Mouse (Mus musculus) 3T3-L1 (cell line): Measurements from ENCODE around the gene Gtf3c2.

Source experiments
- DNase-seq: peaks from one replicate; pipeline ENCODE4 v3.0.0-alpha.2; 2015; ENCODE audit warnings: low read depth, low spot score

Gtf3c2 gene

DNA sequence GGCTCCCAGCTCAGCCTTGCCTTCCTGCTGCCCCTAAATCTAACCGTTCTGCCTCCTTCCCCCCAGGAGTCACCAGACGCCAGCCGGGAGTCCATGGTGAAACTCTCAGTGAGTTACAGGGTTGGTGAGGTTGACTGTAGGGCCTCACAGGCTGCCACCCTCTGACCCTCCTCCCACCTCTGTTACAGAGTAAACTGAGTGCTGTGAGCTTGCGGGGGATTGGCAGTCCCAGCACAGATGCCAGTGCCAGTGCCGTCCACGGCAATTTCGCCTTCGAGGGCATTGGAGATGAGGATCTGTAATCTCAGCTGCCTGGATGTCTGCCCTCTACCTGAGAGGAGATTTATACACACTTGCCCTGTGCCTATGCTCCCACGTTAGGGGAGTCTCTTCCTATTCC lies 18.2 kb upstream of the Gtf3c2 start:
- DNase-seq: no peak

DNA sequence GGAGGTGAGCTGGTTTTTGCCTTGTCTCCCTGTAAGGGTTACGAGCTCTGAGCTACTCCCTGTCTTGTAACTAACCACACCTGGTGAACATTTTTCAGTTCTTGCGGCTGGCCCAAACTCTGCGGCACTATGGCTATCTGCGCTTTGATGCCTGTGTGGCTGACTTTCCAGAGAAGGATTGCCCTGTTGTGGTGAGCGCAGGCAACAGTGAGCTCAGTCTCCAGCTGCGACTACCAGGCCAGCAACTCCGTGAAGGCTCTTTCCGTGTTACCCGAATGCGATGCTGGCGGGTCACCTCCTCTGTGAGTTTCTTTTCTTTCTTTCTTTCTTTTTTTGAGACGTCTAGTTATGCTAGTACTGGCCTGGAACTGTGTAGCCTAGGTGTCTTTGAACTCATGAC lies 17.1 kb upstream of the Gtf3c2 start:
- no peak for DNase-seq

DNA sequence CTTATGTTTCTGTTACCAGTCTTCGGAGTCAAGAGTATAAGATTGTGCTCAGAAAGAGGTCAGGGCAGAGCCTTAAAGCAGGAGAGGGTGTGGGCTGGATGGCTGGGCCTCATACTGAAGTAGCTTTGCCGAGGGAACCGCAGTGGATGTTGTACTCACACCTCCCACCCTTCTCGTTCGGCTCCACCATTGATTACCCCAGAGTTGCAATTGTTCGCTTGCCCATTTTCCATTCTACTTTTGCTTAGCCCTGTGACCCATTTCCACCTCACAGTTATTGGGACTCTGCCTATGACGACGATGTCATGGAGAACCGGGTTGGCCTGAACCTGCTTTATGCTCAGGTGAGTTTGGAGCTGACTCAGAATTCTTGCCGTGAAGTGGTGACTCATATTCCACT lies 16.3 kb upstream of the Gtf3c2 start:
- no peak for DNase-seq

DNA sequence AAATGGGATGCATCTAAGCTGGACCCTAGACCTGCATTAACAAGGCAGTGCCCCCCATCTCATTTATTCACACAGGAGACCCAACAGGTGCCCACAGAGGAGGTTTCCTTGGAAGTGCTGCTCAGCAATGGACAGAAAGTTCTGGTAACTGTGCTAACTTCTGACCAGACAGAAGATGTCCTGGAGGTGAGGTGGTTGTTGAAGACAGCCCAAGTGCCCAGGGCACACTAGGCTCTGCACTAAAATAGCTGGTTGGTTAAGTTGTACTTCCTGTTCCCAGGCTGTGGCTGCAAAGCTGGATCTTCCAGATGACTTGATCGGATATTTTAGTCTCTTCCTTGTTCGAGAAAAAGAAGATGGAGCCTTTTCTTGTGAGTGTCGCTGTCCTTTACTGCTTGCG lies 15.7 kb upstream of the Gtf3c2 start:
- DNase-seq: no peak

DNA sequence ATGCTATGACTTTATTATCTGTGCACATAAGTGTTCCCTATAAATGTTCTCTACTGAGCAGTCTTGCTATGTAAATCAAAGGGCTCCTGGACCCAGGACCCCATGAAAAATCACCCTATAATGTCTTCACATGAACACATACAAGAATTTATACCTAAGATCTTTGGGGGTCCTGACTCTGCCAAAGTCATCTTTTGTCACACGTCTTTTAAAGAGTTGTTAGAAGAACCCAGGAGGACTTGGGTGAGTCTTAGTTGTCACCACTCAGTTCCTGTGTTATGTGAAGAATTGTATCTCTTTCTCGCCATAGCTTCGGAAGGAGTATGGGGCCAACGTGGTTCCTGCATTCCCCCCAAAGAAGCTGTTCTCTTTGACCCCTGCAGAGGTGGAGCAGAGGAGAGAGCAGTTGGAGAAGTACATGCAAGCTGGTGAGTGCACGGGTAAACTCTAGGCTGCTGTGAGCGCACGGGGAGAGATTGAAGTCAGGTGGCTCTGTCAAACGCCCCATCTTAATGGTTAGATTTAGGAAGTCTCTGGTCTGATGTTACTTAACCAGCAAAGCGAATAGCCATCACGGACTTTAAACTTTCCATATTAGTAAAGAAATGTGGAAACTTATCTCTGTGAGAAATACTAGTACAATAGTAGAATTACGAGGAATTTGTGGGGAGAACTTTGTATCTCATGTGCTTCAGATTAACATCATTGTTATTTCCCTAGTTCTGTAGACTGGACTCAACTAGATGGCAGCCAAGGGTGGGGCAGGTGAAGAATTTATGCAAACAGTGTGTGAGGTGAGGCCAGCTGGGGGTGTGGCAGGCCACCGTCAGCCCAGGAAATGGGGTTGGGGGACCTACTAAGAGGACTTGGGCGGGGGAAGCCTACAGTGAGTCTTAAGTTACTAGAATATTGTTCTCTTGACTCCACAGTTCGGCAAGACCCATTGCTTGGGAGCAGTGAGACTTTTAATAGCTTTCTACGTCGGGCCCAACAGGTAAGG lies 14.8 kb upstream of the Gtf3c2 start:
- no peak for DNase-seq

DNA sequence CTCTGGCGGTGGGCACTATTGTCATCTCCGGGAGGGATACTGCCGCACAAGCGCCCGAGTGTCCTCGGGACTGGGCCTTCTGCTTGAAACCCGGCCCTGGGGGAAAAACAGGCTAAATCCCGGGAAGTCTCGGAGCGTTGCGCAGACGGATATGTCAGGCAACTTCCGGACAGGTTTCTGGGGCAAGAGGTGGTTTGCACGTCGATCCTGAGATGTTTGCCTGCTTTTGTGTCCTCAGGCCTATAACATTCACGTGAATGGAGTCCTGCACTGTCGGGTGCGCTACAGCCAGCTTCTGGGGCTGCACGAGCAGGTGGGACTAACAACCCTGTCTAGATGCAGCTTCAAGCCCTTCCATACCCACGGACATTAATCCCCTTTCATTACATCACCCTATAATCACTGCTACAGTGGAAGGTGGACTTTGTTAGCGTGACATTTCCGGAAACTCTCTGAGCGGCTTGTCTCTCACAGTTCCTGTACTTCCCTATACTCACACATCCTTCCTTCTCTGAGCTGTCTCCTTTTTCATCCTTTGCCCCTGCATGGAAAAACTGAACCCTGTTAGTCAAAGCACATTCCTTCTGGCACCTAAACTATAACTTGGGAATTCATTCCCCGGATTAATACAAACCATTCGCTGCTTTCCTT lies 13.8 kb upstream of the Gtf3c2 start:
- DNase-seq: peak; percentile 65

DNA sequence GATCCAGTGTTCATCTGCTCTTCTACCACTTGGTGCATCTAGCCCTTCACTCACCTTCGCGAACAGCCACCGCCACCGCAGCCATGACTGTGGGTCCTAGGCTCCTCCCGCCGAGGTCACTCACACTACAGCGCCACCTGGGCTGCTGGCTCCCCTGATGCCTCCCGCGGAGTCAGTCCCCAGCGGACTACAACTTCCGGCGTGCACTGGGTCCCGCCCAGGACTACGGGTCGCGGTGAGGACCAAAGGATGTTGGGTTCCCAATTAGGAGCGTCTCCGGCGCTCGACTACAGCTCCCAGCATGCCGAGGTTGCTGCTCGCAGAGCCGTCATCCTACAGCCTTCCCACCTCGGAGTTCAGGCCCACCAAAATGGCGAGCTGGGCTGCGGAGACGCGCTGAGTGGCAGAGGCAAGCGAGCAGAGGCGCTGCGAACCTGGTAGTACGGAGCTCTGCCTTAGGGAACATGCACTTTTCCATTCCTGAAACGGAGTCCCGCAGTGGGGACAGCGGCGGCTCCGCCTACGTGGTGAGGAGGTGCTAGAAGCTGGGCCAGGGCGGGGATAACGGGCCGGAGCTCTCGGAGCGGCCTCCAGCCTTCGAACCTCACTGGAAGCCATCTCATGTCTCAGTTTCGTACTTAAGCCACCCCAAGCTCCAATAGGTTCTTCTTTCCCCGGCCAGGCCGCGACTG lies 13.1 kb upstream of the Gtf3c2 start, which contains the start of the genes Snx17 and Eif2b4:
TSS of gene Snx17 (plus strand) at position 289 of the 692 bp plus-strand sequence.
TSS of gene Eif2b4 (minus strand) at position 492 of the 692 bp plus-strand sequence.
- peak; percentile 96 for DNase-seq

DNA sequence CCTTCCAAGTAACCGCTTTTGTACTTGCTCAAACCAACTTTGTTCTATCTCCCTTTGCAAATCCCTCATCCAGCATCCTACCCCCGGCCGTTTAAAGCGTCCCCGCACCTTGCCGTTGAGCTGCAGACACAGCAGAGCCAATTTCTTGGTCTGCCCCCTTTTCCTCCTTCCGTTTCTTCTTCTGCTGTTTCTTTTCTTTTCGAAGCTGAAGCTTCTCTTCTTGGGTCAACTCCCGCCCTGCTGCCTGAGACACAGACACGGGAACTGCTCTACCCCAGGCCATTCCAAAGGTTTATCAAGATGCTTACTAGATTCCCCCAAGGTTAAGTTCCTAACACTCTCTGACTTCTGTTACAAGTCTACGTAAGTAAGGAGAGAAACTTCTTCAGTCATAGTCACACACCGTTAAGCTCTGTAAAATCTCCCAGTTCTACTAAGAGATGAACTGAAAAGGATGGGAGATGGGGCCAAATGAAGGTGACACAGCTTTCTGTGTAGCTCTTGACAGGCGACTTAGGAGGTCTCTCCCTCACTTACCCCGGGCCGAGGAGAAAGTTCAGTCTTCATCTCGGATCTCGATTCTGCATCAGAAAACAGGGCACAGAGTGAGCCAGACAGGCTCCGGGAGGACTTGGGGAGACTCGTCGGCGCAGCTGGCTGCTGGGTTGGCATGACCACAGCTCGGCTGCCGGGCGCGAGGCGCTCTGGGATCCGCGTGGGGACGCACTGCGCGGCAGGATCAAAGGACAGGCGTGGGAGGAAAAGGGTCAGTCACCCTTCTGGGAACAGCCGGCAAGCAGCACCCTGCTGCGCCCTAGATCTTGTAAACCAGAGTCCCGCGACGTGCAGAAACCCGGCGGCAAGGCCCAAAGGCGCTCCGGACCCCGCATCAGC lies 12.3 kb upstream of the Gtf3c2 start:
- DNase-seq: peak; percentile 66

DNA sequence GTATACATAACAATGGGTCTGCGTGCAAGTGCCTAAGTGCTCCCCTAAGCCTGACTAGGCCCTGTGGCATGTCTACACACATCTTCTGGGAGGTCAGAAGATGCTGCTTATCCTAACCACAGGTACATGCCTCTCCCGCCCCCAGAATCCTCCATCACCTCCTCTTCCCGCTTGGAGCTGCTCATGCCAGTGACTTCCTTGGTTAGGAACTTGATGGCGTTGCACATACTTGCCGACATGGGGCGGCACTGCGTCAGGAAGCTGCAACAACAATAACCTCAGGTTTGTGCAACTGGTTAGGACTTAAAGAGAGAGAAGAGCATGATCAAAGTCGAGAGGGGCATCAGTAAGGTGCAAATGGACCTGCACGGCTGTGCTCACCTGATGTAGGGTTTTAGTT lies 10.3 kb upstream of the Gtf3c2 start:
- no peak for DNase-seq

DNA sequence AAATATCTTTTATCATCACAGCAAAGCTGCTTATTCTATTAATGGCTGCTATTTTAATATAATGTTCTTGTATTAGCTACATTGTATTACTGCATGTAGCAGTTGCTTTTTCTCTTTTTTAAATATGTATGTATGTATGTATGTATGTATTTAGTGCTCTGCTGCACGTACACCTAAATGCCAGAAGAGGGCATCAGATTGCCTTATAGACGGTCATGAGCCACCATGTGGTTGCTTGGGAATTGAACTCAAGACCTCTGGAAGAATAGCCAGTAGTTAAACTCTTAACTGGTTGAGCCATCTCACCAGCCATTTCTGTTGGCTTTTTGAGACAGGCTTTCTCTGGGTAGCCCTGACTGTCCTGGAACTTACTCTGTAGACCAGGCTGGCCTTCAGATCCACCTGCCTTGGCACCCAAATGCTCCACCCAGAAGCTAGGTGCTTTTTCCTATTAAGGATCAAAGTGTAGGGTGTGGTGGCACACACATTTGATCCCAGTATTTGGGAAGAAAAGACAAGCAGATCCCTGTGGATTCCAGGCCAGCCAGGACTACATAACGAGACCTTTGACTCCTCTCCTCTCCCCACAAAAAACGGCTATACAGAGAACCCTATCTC lies 8.4 kb upstream of the Gtf3c2 start:
- DNase-seq: peak; percentile 55

DNA sequence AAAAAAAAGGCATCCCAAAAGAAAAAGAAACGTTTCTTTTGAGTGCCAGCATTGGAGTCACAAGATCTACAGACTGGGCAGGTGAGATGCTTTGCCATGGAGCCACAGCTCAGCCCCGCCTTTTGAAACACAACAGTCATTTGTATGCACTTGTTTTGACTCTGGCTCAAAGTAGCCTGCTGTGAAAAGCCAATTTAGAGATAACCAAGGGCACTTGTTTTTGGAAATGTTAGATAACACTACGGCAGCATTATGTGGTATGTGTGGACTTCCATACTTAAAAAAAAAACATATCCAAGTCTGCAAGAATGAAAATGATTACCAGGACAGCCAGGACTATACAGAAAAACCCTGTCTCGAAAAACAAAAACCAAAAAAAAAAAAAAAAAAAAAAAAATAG lies 3.7 kb upstream of the Gtf3c2 start:
- DNase-seq: no peak

DNA sequence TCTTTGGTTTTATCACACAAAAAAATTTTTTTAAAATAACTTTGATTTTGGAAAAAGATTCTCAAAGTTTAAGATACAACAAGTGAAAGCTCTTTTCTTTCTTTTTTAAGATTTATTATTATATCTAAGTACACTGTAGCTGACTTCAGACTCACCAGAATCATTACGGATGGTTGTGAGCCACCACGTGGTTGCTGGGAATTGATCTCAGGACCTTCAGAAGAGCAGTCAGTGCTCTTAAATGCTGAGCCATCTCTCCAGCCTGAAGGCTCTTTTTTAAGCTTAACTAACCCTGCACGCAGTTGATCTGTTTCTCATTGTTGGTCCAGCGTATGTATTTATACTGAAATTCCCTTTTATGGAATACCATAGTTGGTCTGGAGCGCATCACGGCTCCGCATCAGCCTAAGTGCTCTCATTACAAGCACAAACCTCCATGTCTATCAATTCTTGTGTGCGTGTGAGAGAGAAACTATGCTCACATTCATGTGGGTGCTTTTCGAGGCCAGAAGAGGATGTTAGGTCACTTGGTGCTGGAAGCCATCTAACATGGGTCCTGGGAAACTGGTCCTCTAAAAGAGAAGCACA lies 1.3 kb upstream of the Gtf3c2 start:
- DNase-seq: no peak

DNA sequence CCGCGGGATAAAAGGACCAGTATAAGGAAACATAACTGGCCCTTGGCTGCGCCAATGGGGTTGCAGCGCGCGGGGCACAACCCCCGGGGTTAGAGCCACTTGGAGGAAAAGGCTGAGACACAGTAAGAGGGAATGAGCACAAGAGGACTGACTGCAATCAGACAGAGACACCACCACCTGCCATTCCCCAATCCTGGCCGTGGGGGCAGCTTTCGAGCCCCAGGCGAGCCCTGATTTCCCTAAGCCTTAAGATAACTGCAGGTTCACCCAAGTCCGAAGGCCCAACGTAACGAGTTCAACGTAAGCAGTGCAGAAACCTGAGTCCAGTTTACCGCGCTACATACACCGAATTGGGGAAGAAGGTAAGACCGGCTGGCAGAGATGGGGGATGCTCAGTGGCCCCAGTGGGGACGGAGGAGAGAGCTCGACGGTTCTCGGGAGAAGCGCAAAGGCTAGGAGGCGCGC lies 611 bp downstream of the Gtf3c2 start:
- peak; percentile 75 for DNase-seq

DNA sequence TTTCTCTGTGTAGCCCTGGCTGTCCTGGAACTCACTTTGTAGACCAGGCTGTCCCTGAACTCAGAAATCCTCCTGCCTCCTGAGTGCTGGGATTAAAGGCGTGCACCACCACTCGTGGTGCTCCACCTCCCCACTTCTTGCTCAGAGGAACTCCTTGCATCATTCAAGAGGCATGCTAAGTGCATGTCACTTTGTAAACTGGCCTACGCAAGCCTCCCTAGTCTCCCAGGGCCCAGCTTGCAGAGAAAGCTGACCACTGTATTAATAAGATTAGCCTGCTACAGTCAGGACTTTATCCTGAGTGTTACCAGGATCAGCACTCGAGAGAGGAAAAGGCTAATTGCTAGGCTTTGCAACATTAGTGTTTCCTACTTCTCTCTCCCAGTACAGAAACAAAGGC lies 11.3 kb downstream of the Gtf3c2 start:
- no peak for DNase-seq

DNA sequence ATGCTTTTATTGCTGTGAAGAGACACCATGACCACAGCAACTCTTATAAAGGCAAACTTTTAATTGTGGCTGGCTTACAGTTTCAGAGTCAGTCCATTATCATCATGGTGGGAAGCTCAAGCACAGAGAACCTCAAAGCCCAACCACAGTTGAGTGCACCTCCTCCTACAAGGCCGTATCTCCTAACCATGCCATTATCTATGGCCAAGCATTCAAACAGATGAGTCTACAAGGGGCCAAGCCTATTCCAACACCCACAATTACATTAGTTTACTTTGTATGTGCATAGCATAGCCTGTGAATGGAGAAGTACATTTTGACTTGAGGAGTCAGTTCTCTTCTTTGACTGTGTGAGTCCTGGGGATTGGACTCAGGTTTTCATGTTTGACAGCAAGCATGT lies 15.1 kb downstream of the Gtf3c2 start:
- no peak for DNase-seq

DNA sequence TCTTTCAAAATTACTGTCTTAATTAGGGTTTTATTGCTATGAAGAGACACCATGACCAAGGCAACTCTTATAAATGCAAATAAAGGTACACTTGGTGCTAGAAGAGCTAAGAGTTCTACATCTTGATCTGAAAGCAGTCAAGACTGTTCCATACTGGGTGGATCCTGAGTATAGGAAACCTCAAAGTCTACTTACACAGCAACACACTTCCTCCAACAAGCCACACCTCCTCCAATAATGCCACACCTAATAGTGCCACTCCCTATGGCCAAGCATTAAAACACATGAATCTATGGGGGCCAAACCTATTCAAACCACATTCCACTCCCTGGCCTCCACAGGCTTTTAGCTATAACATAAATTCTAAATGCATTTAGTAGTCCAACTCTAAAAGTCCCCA lies 17.5 kb downstream of the Gtf3c2 start:
- no peak for DNase-seq

DNA sequence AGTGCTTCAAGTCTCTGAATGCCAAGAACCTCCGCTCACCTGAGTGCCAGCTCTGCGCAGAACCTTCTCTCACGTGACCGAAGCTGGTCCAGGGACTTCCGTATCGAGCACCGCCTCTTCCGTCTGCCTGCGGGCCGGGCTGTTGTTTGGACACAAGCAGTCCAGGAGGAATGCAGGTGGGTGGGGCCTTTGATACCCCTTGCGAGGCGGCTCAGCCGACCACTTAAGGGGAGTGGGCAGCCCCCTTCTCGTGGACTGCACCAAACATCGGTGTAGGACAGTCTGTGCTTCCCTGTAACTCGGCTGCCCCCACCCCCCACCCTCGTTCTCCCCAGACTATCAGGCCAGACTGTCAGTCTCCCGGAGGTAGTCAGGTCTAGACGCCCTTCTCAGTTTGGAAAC lies 25.8 kb downstream of the Gtf3c2 start, which contains the start of gene Mpv17:
TSS of gene Mpv17 (minus strand) at position 100 of the 402 bp plus-strand sequence.
- DNase-seq: peak; percentile 84

DNA sequence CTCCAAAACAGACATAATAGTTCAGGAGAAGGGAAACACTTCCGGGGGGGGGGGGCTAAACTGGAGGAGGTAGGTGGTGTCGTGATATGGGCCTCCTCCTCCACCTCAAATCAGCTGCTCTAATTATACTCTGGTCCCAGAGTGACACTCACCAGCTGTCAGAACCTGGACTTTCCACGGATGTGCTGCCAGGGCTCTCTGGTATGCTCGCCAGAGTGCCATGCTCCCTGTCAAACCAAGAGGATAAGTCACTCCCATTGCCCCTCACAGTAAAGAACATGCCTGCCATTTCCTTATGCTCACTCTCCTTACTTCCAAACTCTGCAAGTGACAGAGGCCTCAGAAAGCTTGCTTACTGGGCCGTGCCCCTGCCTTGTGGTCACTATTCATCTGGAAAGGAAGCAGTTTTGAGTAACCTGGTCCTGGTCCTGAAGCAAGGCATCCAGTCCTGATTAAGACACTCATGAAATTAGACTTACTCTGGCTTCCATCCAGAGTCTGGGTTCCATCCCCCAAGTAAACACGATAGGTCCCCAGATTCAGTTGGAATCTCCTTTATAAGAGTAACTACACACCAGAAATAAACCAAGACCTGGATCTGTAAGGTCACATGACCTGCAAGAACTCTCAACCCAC lies 26.3 kb downstream of the Gtf3c2 start:
- DNase-seq: no peak

DNA sequence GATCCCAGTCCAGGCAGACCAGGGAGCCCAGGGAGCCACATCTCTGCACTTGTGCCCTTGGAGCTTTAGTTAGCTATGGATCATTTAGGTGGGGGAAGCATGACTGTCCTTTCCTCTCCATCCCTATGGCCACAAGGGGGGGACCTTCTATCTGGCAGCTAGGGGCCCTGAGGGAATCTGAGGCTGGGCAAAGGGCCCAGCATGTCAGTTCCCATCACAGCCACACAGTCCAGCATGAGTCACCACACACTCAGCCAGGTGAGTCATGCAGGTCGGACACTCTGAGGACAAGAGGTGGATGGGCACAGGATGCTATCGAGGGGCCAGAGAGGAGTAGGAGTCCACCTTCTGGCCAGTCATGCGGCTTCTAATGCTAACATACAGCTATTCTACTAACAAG lies 28.2 kb downstream of the Gtf3c2 start:
- DNase-seq: peak; percentile 97

DNA sequence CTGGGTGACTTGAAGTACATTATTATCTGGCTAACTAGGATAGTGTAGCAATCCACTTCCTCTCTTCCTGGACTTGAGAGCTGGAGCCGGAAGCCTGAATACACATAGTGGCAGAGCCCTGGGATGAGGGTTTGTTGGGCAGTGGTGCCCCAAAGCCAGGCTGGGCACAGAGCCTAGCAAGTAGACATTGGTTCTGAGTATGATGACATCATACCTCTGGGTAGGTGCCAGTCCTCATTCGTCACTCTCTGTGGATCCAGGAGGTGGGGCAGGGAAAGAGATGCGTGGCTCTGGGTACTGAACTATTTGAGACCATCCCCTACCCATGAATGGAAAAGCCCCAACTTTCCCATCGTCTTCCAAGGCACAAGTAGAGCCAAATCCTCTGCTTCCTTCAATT lies 30.2 kb downstream of the Gtf3c2 start:
- peak; percentile 80 for DNase-seq
